Mouse (Mus musculus): ENCODE results near the gene Pmpca.
"Not testable (repeated sequence)": the region's sequence is repeated elsewhere in the genome, so short reads cannot be mapped to it uniquely, and the experiment has no call there.

Gene Pmpca

DNA sequence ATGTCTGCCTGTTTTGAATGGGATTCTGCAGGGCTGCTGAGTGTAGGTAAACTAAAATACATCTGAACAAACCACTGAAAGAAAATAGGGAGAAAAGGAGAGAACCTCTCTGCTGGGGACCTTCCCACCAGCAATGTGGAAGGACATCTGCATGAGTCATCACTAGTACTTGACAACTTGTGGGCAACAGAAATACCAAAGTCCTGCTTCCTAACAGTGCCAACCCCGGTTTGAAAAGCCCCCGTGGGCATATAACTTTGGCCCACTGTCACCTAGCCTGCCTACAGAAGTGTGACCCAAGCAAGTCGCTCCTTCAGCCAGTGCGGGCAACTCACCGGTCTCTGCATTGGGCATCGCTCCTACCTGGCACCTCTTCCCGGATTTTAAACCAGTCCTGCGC, 16.7 kb upstream of the Pmpca start:
- DNase-seq: no peak

DNA sequence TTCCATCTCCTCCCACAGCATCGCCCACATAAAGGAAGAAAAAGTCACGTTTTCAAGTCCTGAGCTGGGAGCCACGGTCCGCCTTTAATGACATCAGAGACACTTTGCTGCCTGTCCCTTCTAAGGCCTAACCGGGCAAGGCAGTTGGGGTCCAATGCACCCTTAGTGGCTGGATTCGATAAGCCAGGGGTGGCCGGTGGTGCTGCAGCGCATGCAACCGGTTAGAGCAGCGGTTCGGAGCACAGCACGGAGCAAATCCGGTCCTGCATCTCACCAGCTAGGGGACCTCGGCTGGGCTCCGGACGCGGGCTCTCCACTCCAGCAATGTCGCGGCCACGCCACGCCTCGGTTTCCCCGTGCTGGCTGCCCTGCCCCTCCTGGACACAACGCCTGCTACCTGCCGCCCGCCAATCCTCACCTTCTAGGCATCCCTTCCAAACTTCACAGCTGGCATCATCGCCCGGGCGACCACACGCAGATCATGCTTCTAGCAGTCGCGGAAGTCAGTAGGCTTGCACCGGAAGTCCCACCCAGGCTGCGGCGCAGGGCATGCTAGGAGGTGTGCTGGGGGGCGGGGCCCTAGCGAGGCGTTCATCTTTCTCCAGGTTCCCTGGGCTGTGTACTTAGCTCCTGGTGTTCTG, 8.9 kb upstream of the Pmpca start, which contains the start of gene Snapc4:
Gene Snapc4, minus strand, starts transcription at position 523 of the 641 bp plus-strand sequence.
- DNase-seq: peak; percentile 85

DNA sequence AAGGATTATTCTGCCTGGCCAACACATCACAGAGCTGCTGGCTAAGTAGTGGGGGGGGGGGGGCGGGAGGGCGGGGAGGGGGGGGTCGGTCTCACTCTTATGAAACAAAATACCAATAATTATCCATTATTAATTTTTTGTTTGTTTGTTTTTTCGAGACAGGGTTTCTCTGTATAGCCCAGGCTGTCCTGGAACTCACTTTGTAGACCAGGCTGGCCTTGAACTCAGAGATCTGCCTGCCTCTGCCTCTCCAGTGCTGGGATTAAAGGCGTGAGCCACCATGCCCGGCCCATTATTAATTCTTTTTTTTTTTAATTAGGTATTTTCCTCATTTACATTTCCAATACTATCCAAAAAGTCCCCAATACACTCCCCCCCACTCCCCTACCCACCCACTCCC, 8.3 kb upstream of the Pmpca start:
- DNase-seq: not testable (repeated sequence)

- DNase-seq: no peak
Observed at GRCm38 (mm10) chr2:26387713-26388112, 1.4 kb upstream of the Pmpca start.

- no peak for DNase-seq
Observed at GRCm38 (mm10) chr2:26388682-26389153, 421 bp upstream of the Pmpca start.

DNA sequence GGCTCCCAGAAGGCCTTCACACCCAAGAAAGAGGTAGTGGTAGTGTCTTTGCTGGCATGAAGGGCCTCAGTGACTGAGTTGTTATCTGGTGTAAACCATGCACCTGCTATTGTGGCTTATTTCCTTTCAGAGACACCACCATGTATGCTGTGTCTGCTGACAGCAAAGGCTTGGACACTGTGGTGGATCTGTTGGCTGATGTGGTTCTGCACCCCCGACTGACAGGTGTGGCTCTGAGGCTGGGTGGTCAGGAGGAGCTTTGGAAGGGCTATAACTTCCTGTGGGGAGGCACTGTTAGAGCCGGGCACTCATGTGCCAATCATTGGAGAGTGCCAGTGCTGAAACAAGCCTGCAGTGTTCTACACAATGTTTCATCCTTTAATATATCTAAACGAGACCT, 1.8 kb downstream of the Pmpca start:
- DNase-seq: no peak

GRCm38 (mm10) chr2:26391617-26392016, 2.5 kb downstream of the Pmpca start:
- DNase-seq: no peak

DNA sequence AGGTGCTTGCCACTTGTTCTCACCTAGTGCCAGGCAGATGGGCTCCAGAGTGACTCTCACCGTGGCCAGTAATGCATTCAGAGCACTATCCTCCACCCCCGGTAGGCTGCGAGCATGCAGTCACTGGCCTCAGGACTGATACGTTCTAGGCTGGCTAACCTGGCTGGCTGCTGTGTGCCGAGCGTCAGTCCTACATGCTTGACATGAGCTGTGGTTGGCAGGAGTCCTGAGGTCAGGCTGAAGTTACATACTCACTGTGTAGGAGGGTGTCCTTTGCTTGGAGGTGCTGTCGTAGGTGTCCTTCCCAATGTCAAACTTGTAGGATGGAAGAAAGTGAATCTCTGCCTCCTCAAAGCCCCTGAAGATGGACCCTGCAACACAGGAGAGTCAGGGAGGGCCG, 9.8 kb downstream of the Pmpca start:
- no peak for DNase-seq

- no peak for DNase-seq
Observed at GRCm38 (mm10) chr2:26399647-26400046, 10.5 kb downstream of the Pmpca start.

GRCm38 (mm10) chr2:26400296-26400695, 11.2 kb downstream of the Pmpca start:
- DNase-seq: no peak

DNA sequence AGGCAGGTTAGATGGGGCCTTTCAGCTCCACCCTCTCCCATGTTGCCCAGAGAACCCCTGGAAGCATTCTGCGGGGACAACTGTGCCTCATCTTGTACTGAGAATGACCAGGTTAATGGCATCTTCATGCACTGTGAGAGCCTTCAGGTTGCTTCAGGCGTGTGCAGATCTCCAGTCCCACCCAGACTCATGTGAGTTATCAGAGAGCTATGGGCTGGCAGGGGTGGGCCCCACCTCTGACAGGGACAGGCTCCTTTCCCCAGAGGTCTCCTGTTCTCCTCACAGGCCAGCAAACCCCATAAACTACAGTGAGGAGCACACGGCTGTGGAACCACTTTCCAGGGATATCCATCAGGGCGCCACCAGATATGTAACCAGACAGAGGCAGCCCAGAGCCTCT, 11.9 kb downstream of the Pmpca start:
- DNase-seq: no peak

GRCm38 (mm10) chr2:26402265-26402664, 13.1 kb downstream of the Pmpca start:
- DNase-seq: no peak

- no peak for DNase-seq
Observed at GRCm38 (mm10) chr2:26403306-26403705, 14.2 kb downstream of the Pmpca start.

DNA sequence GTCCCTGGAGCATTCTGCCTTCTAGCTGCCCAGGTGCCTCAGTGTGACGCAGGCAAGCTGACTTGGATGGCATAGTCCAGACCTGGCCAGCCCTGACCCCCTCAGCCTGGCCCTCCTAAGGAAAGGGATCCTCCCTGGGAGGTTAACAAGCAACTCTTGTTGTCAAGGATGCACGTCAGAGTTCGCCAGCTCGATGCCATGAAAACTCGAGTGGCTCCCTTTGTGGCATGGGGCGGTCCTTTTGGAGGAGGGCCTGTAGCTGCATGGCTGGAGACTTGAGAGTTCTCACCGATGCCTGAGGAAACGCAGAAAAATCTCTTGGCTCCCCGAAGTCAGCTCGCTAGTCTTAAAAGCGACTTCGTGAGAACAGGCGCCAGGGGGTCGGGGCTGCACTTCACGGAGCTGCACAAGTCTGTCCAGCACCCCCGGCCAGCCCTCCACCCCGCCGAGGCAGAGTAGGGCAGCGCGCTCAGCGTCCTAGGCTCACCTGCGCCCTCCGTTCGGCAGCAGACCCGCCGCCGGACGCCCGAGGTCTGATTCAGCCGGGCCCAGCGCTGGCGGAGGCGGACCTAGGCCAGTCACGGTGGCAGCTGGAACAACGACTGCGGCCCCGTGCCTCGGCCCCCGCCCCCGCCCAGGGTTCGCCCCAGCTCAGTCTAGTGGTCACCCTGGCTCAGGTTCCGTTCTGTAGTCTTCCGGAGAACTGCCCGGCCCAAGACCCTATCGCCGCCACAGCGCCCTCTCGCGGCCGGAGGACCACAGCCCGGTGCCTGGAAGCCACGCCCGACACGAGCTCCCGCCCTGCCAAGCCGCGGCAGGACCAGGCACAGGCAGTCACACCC, 19.6 kb downstream of the Pmpca start, which contains the start of gene Inpp5e:
Gene Inpp5e, minus strand, starts transcription at position 689 of the 842 bp plus-strand sequence.
- peak; percentile 93 for DNase-seq

DNA sequence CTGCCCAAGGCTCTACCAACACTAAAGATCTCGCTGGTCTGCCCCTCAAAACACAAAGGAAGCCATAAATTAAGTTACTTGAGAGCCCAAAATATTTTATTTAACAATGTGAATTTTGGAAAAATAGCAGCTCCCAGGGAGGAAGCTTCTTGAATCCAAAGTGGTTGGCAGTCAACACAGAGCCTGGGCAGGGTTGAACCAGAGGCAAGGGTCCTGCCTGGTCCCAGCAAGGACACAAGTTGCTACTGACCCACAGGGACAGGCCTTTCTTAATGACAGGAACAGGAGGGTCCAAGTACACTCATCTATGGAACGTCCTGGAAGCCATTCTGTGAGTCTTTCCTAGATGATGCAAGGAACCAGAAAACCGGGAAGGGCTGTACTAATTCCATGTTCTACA, 20.2 kb downstream of the Pmpca start:
- DNase-seq: no peak

- no peak for DNase-seq
Observed at GRCm38 (mm10) chr2:26410091-26410490, 21.0 kb downstream of the Pmpca start.

GRCm38 (mm10) chr2:26410931-26411411, 21.8 kb downstream of the Pmpca start:
- DNase-seq: no peak

GRCm38 (mm10) chr2:26417066-26417465, 27.9 kb downstream of the Pmpca start:
- no peak for DNase-seq

DNA sequence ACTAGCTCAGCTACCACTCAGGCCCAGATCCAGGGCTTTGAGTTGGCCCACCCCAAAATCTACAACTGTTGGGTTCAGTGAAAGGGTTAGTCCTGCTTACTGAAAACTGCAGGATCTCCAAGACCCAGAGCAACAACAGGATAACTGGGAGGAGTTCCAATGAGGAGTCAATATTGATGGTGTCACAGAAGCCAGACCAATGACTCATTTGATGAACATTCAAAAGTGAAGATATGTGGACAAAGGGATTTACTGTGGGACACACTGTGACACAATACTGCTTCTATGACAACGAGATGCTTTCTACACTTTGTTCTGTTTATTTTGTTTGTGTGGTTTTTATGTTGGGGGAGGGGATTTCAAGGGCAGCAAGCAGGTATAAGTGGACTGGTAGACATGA, 29.0 kb downstream of the Pmpca start:
- DNase-seq: no peak

DNA sequence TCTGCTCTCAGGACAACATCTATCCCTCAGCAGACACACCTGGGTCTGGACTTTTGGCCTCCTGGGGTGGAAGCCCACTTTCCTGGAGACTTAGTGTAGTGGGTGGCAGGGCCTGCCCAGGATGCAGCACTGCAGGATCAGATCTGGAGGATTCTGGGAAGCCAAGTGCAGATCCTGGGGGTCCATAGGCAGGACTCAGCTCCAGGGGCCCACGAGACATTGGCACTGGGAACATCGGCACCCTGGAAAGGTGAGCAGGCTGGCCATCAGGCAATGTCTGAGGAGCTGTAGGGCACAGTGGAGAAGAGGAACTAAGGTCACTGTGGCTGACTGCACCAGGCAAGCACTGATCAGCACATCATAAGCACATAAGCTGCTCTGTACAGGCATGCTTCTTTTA, 32.8 kb downstream of the Pmpca start:
- no peak for DNase-seq

DNA sequence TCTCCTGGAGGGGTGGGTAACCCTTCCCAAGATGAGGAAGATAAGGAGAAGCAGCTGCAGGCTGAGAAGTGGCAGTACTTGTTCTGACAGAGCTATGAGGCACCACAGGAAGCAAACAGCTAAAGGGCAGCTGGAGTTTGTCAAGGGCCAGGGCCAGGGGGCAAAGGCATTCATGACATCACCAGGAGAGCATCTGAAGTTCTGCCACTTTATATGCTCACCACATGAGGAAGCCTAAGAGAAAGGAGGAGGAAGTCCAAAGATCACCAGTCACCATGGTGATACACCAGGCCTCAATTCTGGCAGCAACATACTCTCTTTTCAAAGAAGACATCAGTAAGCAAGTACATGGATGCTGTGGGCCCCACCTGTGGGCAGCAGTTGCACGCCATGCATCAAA, 33.9 kb downstream of the Pmpca start:
- DNase-seq: no peak

DNA sequence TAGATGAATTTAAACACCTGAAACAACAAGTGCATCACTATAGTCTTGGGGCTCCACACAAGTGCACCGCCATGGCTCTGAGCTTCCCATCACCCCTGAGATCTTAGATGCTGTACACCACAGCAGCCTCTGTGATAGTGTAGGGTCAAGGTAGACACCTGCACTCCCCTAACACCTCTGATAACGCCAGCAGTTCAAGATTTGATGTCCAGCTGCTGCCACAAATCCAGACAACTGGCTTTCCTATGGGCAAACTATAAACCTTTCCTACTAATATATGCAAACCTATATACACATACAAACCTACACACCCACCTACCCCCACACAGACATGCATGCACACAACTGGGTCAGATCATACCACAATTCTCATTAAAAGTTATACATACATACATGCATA, 35.4 kb downstream of the Pmpca start:
- DNase-seq: no peak

DNA sequence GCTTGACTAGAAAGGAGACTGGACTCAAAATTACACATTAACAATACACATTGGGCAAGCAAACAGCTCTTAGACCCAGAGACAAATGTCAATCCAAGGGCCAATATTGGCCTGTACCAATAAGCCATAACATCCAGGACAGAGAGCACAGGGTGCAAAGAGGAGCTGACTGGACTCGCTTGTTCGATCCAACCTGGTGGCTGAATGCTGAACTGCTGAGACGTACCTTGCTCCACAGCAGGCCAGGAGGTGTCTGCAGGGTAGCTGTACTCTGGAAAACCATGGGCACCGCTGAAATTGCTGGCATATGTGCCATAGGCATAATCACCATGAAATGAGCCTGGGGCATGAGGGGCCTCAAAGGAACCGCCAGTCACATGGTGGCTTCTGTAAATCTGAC, 40.7 kb downstream of the Pmpca start:
- no peak for DNase-seq
